Mouse (Mus musculus) forebrain, embryonic 14.5 days (tissue): ENCODE results near the gene Zfp296. TPM values are rescaled to one million over a fixed set of nuclear protein-coding genes. Genes with fewer than 3 reads are reported as not detected.

Experiments
- ATAC-seq: fragments of 200-750 bp; cut with Nextera tagmentation; 2 replicates; pipeline ENCODE4 v1.8.0; 2017; ENCODE audit warnings: mild to moderate bottlenecking, moderate library complexity
- DNase-seq: peaks from one replicate; pipeline ENCODE4 v3.0.0-alpha.2; 2015; ENCODE audit warnings: low spot score
- H3K27ac ChIP-seq: fragments of 300-500 bp; sonication (generic); 2 replicates; pipeline ENCODE4 v1.5.1; 2014; ENCODE audit warnings: low read depth, mild to moderate bottlenecking, control low read depth, low read length, moderate library complexity
- H3K27me3 ChIP-seq: fragments of 300-500 bp; sonication (generic); replicated peaks from 2 replicates; pipeline ENCODE4 v1.6.1; 2014; ENCODE audit warnings: low read length, control low read depth, mixed read lengths; ENCODE audit not compliant: control insufficient read depth, insufficient read depth
- H3K36me3 ChIP-seq: fragments of 300-500 bp; sonication (generic); 2 replicates; pipeline ENCODE4 v1.6.1; 2014; ENCODE audit warnings: low read length, control low read depth; ENCODE audit not compliant: control insufficient read depth, insufficient read depth
- H3K4me1 ChIP-seq: fragments of 300-500 bp; sonication (generic); 2 replicates; pipeline ENCODE4 v1.6.1; 2014; ENCODE audit warnings: antibody characterized with exemption, low read length, control low read depth; ENCODE audit not compliant: control insufficient read depth, insufficient read depth
- H3K4me2 ChIP-seq: fragments of 300-500 bp; sonication (generic); 2 replicates; pipeline ENCODE4 v1.6.1; 2014; ENCODE audit warnings: mild to moderate bottlenecking, control low read depth, low read length
- H3K4me3 ChIP-seq: fragments of 300-500 bp; sonication (generic); 2 replicates; pipeline ENCODE4 v1.5.1; 2014; ENCODE audit warnings: low read depth, low read length, control low read depth
- H3K9ac ChIP-seq: fragments of 300-500 bp; sonication (generic); 2 replicates; pipeline ENCODE4 v1.6.1; 2014; ENCODE audit warnings: mild to moderate bottlenecking, low read length, control low read depth, moderate library complexity
- H3K9me3 ChIP-seq: fragments of 300-500 bp; sonication (generic); replicated peaks from 2 replicates; pipeline ENCODE4 v1.6.1; 2016; ENCODE audit warnings: low read length, control low read depth, mixed read lengths; ENCODE audit not compliant: control insufficient read depth
- WGBS: fragments of 180-500 bp; shearing (Covaris S2); extraction: QIAGEN DNeasy Blood & Tissue Kit; methylation state at CpG from one replicate; pipeline ENCODE4 v1.1.7; 2014; 5-methylcytosine and 5-hydroxymethylcytosine counted together
- polyA plus RNA-seq: library from polyadenylated mRNA; unstranded; fragments of >200 nt; fragmentation: Nextera tagmentation; extraction: Ambion mirVana; gene quantifications from 2 replicates; pipeline ENCODE4 v1.2.1, GENCODE M21; 2014

The Zfp296 gene
- polyA plus RNA-seq, 1 experiment from 2014 or later: 0.15 TPM

DNA sequence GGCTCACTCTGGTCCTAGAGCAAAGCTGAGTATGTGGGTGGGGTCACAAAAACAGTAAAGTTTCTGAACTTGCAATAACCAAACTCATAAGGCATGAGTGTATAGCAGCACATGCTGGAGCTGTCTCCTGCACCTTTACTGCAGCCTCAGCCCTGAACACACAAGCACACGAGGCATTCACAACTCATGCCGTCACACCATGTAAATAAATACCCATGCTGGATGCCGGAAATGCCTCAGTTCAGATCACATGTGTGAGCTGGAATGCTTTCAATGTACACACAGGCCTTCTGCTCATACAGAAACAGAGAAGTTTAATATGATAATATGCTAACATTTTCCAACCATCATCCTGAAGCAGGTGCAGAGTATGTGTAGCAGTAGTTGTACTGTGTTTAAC, 31.1 kb upstream of the Zfp296 start:
- ATAC-seq: no peak

DNA sequence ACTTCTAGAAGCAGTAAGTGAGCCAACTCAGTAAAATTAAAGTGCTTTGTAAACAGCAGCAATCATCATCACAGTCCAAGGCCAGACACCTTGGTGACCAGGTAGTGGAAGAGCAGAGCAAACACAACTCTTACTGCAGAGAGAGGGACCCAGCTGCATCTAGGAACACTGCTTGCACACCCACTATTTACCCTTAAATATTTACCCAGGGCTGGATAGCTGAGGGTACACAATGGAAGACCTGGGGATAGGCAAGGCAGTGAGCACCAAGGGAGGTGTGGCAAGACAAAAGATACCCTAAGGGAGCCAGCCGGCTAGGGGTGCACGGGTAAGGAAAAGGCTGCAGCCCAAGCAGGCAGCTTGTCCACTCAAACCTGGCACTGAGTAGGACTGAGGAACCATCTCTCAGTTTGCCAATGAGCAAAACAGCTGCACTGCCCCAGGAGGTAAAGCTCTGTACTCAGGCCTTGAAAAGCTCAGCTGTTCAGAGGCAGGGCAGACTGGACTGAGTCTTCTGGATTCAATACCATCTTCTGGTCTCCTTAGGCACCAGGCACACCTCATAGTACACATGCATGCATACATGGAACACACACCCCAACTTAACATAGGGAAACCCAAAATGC, 29.6 kb upstream of the Zfp296 start:
- Histone ChIP-seq H3K9ac (no peak overlapping the region), H3K4me1 (peaks cover 2% of the 10 kb centered on the region), H3K27me3 (no peaks in the 10 kb centered on the region), H3K4me3 (no peak overlapping the region), H3K27ac (no peak overlapping the region), H3K9me3 (no peaks in the 10 kb centered on the region), H3K4me2 (no peak overlapping the region), H3K36me3 (no peaks in the 10 kb centered on the region)
- DNase-seq (no peak), ATAC-seq (no peak)
- WGBS: 71% methylated on average over 2 of the region's 2 CpGs

More for the DNA sequence above, 31.1 kb upstream of the Zfp296 start:
- Histone ChIP-seq H3K4me1 (peaks cover 16% of the 10 kb centered on the region), H3K27me3 (no peaks in the 10 kb centered on the region), H3K4me2 (no peak overlapping the region), H3K36me3 (no peaks in the 10 kb centered on the region), H3K27ac (no peak overlapping the region), H3K9me3 (no peaks in the 10 kb centered on the region), H3K4me3 (no peak overlapping the region), H3K9ac (no peak overlapping the region)
- no peak for DNase-seq
- 61% methylated on average over 3 of the region's 3 CpGs for WGBS

- H3K36me3 ChIP-seq: peaks cover 11% of the 10 kb centered on the region; the same call in 1 of the 2 replicates
- H3K27me3 ChIP-seq: no peaks in the 10 kb centered on the region
- no peak overlapping the region for H3K27ac ChIP-seq
- no peak overlapping the region for H3K4me2 ChIP-seq
- no peaks in the 10 kb centered on the region for H3K9me3 ChIP-seq
- 93% methylated on average over 10 of the region's 10 CpGs for WGBS
- H3K9ac ChIP-seq: no peak overlapping the region
- H3K4me1 ChIP-seq: no peaks in the 10 kb centered on the region
- ATAC-seq: no peak
- no peak overlapping the region for H3K4me3 ChIP-seq
- DNase-seq: no peak
Measured at GRCm38 (mm10) chr7:19549394-19549793, 27.7 kb upstream of the Zfp296 start.

GRCm38 (mm10) chr7:19551634-19552033, 25.5 kb upstream of the Zfp296 start:
- Histone ChIP-seq H3K9me3 (no peaks in the 10 kb centered on the region), H3K4me1 (no peaks in the 10 kb centered on the region), H3K27me3 (no peaks in the 10 kb centered on the region), H3K4me2 (no peak overlapping the region), H3K36me3 (peaks cover 19% of the 10 kb centered on the region), H3K27ac (no peak overlapping the region), H3K9ac (no peak overlapping the region), H3K4me3 (no peak overlapping the region)
- ATAC-seq (no peak), DNase-seq (no peak)
- 92% methylated on average over 5 of the region's 5 CpGs for WGBS

- peaks cover 23% of the 10 kb centered on the region for H3K36me3 ChIP-seq
- H3K4me2 ChIP-seq: no peak overlapping the region
- H3K9ac ChIP-seq: no peak overlapping the region
- H3K27ac ChIP-seq: no peak overlapping the region
- H3K9me3 ChIP-seq: no peaks in the 10 kb centered on the region
- ATAC-seq (no peak), DNase-seq (no peak)
- H3K27me3 ChIP-seq: no peaks in the 10 kb centered on the region
- H3K4me1 ChIP-seq: no peaks in the 10 kb centered on the region
- 92% methylated on average over 2 of the region's 2 CpGs for WGBS
- no peak overlapping the region for H3K4me3 ChIP-seq
Measured at GRCm38 (mm10) chr7:19552443-19552842, 24.6 kb upstream of the Zfp296 start.

GRCm38 (mm10) chr7:19554168-19554567, 22.9 kb upstream of the Zfp296 start:
- 81% methylated on average over 1 of the region's 1 CpGs for WGBS

DNA sequence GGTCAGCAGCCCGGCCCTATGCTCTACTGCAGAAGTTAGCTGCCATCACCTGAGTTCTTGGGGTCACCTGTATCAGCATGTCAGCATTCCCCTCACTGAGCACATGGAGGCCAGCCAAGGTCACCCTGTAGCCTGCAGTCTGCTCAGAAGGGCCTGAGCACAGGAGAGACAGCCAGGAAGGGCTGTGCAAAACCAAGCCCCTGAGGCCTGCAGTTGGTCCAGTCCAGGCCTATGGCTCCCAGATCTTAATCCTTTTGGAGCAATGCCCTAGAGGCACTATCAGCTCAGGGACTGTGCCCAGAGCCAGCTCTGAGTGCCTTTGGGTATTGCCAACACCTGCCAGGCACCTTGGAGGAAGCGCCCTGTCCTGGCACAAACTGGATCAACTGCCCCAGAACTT, 20.0 kb upstream of the Zfp296 start:
- H3K4me2 ChIP-seq: no peak overlapping the region
- H3K36me3 ChIP-seq: peaks cover 27% of the 10 kb centered on the region
- no peak overlapping the region for H3K27ac ChIP-seq
- no peak overlapping the region for H3K4me3 ChIP-seq
- peaks cover 19% of the 10 kb centered on the region for H3K4me1 ChIP-seq
- no peak for DNase-seq
- WGBS: 92% methylated on average over 2 of the region's 2 CpGs
- H3K27me3 ChIP-seq: no peaks in the 10 kb centered on the region
- ATAC-seq: no peak
- H3K9me3 ChIP-seq: no peaks in the 10 kb centered on the region
- no peak overlapping the region for H3K9ac ChIP-seq

More at GRCm38 (mm10) chr7:19554168-19554567, 22.9 kb upstream of the Zfp296 start:
- Histone ChIP-seq H3K36me3 (peaks cover 27% of the 10 kb centered on the region), H3K4me1 (peaks cover 2% of the 10 kb centered on the region; the same call in 1 of the 2 replicates), H3K9me3 (no peaks in the 10 kb centered on the region), H3K9ac (no peak overlapping the region; the same call in 1 of the 2 replicates), H3K27ac (no peak overlapping the region), H3K4me3 (no peak overlapping the region), H3K27me3 (no peaks in the 10 kb centered on the region), H3K4me2 (no peak overlapping the region)
- no peak for DNase-seq
- no peak for ATAC-seq

- H3K4me1 ChIP-seq: peaks cover 19% of the 10 kb centered on the region
- no peak overlapping the region for H3K4me2 ChIP-seq
- 92% methylated on average over 6 of the region's 6 CpGs for WGBS
- peak overlapping the region; percentile 10; the same call in 1 of the 2 replicates for H3K9ac ChIP-seq
- H3K27me3 ChIP-seq: no peaks in the 10 kb centered on the region
- no peak for ATAC-seq
- H3K9me3 ChIP-seq: no peaks in the 10 kb centered on the region
- H3K36me3 ChIP-seq: peaks cover 25% of the 10 kb centered on the region
- H3K4me3 ChIP-seq: no peak overlapping the region
- H3K27ac ChIP-seq: no peak overlapping the region
- DNase-seq: no peak
Measured at GRCm38 (mm10) chr7:19557982-19558900, 18.8 kb upstream of the Zfp296 start.

DNA sequence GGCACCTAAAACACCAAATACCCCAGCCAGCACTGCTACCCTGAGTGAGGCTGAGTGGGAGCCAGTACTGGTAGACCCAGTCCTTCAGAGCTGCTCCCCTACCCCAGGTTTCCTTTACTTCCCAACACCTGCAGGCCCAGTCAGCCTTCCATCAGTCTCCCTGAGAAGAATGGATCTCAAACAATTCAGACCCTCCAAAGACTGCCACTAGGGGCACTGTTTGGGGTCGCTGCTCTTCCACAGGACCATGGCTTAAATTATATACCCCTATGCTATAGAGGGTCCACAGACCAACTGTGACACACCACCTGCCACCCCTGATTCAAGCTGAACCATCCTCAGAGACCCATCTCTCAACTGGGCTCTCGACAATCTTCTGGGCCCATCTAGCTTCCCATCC, 18.1 kb upstream of the Zfp296 start:
- 21% methylated on average over 2 of the region's 2 CpGs for WGBS
- ATAC-seq (no peak), DNase-seq (no peak)
- H3K4me2 ChIP-seq: peak overlapping the region; percentile 99
- H3K27ac ChIP-seq: no peak overlapping the region
- no peaks in the 10 kb centered on the region for H3K27me3 ChIP-seq
- H3K9me3 ChIP-seq: no peaks in the 10 kb centered on the region
- H3K9ac ChIP-seq: 0 out of 2 replicates have a peak overlapping the region, but pooled peaks have one; percentile 10
- H3K4me1 ChIP-seq: peaks cover 19% of the 10 kb centered on the region
- H3K36me3 ChIP-seq: peaks cover 18% of the 10 kb centered on the region
- H3K4me3 ChIP-seq: no peak overlapping the region
